Mouse (Mus musculus): Measurements from ENCODE around the gene Degs1. TPM values are rescaled to one million over a fixed set of nuclear protein-coding genes. Genes with fewer than 3 reads are reported as not detected.

Degs1 gene
- polyA plus RNA-seq, 1 experiment = 38.9 TPM

DNA sequence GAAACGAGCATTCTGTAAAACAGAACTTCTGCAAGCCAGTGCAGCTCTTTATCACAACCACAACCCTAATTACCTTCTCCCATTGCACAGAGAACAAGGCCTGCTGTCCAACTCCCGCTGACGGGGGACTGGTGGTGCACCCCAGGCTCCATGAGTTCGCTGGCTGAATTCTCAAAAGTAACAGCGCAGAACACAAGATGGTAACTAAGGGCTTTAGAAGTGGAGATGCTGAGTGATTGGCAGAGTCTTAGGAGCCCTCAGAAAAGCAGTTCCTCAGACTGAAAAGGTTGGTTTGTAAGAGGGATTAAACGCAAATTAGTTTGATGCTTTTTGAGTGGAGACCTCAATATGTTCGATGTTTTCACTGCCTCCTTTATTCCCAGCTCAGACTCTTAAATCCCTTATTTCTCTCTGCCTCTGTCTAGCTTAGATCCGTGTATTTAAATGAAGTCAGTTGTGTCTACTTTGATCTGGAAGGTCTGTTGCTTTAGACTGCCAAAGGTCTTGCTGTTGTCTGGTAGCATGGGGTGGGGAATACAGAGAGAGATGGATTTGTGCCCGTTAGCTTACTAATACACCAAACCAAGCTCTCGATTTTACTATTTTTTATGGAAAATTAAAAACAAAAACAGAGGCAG, 30.0 kb downstream of the Degs1 start:
- DNase-seq (ENCODE audit: low read depth) = peak; percentile 91
- no peak for TF ChIP-seq CTCF (IDR thresholded peaks at IDR 0.05; ENCODE audit: borderline replicate concordance, extremely low read depth, insufficient read depth, insufficient read length)
- TF ChIP-seq POLR2A (IDR thresholded peaks at IDR 0.05; ENCODE audit: borderline replicate concordance, extremely low read depth, insufficient read depth, insufficient read length, poor library complexity, severe bottlenecking) = no peak

DNA sequence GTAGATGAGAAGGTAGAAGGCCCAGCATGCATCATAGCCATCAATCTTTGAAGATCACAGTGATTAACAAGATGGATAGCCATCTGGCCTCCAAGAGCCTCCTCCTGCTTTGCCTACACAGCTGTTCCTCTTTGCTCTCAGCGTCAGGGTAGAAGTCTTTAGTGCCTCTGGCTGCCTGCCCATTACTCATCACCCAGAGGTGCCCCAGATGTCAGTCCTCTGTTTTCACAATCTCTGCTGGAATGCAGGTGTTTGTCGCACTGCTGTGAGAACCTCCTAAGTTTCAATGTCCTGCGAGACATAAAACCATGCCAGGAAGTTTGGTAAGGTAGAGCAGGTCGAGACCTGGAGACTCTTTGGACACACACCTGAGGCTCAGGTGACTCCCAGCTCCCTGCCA, 31.9 kb downstream of the Degs1 start:
- TF ChIP-seq CTCF (IDR thresholded peaks at IDR 0.05; ENCODE audit: borderline replicate concordance, extremely low read depth, insufficient read depth, insufficient read length) = no peak
- no peak for TF ChIP-seq POLR2A (IDR thresholded peaks at IDR 0.05; ENCODE audit: borderline replicate concordance, extremely low read depth, insufficient read depth, insufficient read length, poor library complexity, severe bottlenecking)

DNA sequence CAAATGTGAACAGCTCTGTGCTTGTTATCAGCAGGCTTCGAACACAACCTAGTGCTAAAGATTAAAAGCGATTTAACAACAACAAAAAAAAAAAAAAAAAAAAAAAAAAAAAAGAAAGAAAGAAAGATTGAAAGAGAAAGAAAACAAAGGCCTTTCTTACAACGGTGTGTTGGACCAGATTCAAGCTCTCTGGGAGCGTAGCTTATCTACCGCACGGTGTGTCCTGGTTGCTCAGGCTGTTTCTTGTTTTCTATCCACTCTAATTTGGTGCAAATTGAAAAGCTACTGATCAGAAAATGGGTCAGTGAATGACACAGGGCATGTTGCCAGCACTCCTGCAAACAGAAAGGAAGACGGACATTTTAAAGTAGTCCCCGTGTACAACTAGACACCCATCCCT, 33.3 kb downstream of the Degs1 start:
- DNase-seq (ENCODE audit: low read depth) = peak; percentile 50
- no peak for TF ChIP-seq POLR2A (IDR thresholded peaks at IDR 0.05; ENCODE audit: borderline replicate concordance, extremely low read depth, insufficient read depth, insufficient read length, poor library complexity, severe bottlenecking)

More for the DNA sequence above, 31.9 kb downstream of the Degs1 start:
- no peak for DNase-seq (ENCODE audit: low read depth)

DNA sequence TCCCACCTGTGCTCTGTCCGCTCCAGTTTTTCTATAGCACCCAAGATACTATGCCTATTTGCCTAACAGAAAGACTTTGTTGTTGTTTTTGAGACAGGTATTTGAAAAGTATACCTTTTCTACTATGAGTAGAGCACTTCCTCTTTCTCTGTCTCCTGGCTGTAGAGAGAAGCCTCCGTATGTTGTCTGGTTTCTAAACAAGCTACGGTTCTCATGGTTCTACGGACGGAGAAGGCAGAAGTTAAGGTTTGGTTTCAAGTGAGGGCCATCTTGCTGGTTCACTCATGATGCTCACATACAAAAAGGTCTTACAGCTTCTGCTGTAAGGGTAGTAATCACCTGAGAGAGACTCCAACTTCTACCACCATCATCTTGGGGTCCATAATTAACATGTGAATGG, 37.6 kb downstream of the Degs1 start:
- no peak for DNase-seq (ENCODE audit: low read depth)
- no peak for TF ChIP-seq POLR2A (IDR thresholded peaks at IDR 0.05; ENCODE audit: borderline replicate concordance, extremely low read depth, insufficient read depth, insufficient read length, poor library complexity, severe bottlenecking)
- TF ChIP-seq CTCF (IDR thresholded peaks at IDR 0.05; ENCODE audit: borderline replicate concordance, extremely low read depth, insufficient read depth, insufficient read length) = no peak

DNA sequence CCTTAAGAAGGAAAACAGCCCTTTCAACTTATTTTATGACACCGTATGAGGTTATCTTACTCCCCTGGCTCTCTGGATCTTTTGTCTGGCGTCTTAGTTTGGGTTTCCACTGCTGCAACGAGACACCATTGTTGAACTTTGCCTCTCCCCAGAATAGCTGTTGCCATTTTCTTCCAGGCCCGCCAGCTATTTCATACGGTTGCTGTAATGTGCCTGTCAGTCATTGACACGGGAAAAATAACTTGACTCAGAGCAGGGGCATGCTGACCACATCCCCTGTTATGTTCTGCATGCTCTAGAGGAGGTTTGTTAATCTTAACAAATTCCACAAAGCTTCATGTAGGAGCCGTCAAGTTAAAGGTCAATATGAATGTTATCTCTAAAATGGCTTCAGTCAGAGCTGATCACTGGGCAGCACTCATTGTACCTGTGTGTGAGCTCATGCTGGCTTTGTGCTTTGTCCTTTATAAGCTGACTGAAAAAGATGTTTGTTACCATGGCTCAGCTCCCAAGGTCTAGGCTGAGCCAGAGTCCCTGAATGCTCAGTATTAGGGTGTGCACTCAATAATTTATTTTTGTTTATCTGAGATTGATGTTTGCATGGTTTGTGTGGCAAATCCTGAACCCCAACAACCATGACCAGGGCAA, 44.4 kb downstream of the Degs1 start:
- no peak for TF ChIP-seq POLR2A (IDR thresholded peaks at IDR 0.05; ENCODE audit: borderline replicate concordance, extremely low read depth, insufficient read depth, insufficient read length, poor library complexity, severe bottlenecking)
- no peak for TF ChIP-seq CTCF (IDR thresholded peaks at IDR 0.05; ENCODE audit: borderline replicate concordance, extremely low read depth, insufficient read depth, insufficient read length)

DNA sequence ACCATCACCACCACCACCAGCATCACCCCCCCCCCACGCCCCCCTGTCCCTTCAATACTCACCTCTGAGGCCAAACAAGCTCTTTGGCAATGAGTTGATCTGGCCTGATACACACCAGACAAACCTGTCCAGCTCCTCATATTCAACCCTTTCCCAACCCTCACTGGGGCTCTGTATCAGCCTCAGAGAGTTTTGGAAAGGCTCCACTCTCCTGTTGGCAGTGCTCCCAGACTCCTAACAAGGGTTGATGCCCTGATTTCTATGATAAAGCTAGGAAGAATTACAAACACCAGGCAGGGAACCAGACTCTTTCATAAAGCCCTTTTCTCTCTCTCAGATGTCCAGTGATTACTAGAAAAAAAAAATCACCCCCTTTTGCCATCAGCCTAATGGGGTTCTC, 45.2 kb downstream of the Degs1 start:
- TF ChIP-seq POLR2A (IDR thresholded peaks at IDR 0.05; ENCODE audit: borderline replicate concordance, extremely low read depth, insufficient read depth, insufficient read length, poor library complexity, severe bottlenecking) (no peak), CTCF (IDR thresholded peaks at IDR 0.05; ENCODE audit: borderline replicate concordance, extremely low read depth, insufficient read depth, insufficient read length) (no peak)
- DNase-seq (ENCODE audit: low read depth) = peak; percentile 84

More for the DNA sequence above, 44.4 kb downstream of the Degs1 start:
- DNase-seq (ENCODE audit: low read depth) = peak; percentile 12

DNA sequence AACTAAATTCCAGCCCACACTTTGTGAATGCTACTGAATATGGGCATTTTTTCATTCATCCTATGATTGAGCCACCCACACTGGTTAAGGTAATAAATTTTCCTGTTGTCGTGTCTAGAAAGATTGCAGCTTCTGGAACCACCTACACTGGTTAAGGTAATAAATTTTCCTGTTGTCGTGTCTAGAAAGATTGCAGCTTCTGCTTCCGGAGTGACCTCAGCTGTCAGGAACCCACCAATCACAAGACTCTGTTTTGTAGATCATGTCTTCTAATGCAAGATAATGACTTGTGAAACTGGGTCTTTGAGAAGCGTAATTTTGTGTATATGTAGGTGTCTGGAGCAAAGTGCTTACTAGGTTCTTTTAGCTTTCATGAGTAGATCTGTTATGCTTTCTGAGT, 47.4 kb downstream of the Degs1 start:
- TF ChIP-seq POLR2A (IDR thresholded peaks at IDR 0.05; ENCODE audit: borderline replicate concordance, extremely low read depth, insufficient read depth, insufficient read length, poor library complexity, severe bottlenecking) (no peak), CTCF (IDR thresholded peaks at IDR 0.05; ENCODE audit: borderline replicate concordance, extremely low read depth, insufficient read depth, insufficient read length) (no peak)
- DNase-seq (ENCODE audit: low read depth) = no peak

DNA sequence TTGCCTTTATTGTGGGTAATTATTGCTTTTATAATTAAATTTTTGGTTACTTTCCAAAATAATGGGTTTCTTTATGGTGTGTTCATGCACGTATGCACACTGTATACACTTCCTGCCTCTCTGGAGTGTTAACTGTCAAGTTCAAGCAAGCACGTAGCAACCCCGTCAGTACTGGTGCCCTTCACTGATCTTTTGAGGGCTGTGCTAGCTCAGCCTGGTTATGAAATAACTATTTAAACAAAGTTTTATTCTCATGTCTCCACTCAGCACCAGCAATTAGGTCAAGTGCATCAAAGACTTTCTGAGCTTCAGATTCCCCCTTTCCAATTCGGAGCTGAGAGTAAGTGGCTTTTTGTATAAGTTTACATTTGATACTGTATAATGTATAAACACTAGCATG, 53.2 kb downstream of the Degs1 start:
- TF ChIP-seq POLR2A (IDR thresholded peaks at IDR 0.05; ENCODE audit: borderline replicate concordance, extremely low read depth, insufficient read depth, insufficient read length, poor library complexity, severe bottlenecking) (no peak), CTCF (IDR thresholded peaks at IDR 0.05; ENCODE audit: borderline replicate concordance, extremely low read depth, insufficient read depth, insufficient read length) (no peak)
- DNase-seq (ENCODE audit: low read depth) = no peak

DNA sequence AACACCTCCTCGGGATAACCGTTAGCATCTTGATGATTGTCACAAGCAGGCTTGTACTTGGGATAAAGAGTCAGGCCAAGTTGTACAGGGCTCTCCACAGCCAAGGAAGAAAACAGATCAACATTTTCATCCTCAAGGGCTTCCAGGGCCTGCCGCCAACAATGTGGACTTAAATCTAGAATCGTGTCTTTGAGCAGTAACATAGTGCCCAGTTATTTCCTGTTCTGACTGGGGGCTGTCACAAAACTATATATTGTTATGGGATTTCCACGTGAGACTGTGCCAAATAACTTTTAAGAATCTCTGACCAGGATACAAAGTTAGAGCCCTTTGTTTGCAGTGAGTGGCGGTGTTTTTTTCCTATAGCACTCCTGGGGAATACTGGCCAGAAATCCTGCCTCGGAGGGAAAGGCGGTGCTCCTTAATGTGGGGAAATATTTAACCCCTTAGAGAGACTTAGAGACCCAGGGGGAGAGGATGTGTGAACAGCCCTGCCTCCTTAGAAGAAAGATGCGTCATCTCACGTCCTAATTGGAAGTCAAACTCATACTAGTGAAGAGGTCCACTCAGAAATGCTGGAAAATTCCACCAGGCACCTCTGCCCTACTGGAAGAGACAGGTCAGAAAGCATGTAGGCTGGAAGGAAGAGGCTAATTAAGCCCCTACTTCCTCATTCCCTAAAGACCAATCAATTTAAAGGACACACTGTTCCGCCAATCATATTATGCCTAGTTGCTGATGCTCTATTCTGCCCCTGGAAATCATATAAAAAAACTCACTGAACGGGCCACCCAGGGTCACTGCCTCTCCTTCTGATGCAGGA, 55.3 kb downstream of the Degs1 start:
- DNase-seq (ENCODE audit: low read depth) = peak; percentile 26
- no peak for TF ChIP-seq CTCF (IDR thresholded peaks at IDR 0.05; ENCODE audit: borderline replicate concordance, extremely low read depth, insufficient read depth, insufficient read length)
- no peak for TF ChIP-seq POLR2A (IDR thresholded peaks at IDR 0.05; ENCODE audit: borderline replicate concordance, extremely low read depth, insufficient read depth, insufficient read length, poor library complexity, severe bottlenecking)

DNA sequence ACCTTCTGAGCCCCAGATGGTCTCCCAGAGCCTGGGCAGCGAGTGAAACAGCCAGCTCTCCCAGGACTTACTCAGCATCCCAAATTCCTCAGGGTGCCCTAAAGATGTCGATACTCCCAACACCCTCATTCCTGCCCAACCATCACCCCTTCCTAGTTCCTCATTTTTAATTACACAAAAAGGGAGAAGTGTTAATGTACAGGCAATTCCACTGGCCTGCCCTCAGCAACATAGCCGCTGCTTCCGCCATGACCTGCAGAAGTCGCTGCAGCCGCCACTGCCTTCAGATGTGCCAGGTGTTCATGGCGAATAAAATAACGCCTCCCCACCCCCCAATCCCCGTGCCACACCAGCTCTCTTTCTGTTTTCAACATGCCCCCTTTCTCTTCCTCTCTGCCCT, 56.3 kb downstream of the Degs1 start:
- DNase-seq (ENCODE audit: low read depth) = no peak
- TF ChIP-seq CTCF (IDR thresholded peaks at IDR 0.05; ENCODE audit: borderline replicate concordance, extremely low read depth, insufficient read depth, insufficient read length) = no peak
- no peak for TF ChIP-seq POLR2A (IDR thresholded peaks at IDR 0.05; ENCODE audit: borderline replicate concordance, extremely low read depth, insufficient read depth, insufficient read length, poor library complexity, severe bottlenecking)

Other genes starting within 250 kb of the Degs1 start
- gene Srp9, start 158.1 kb downstream of the Degs1 start, polyA plus RNA-seq (2012; rRNA removed) = 82.8 and 88.5 TPM in 2 replicates
- gene Vmn1r1, start 118.3 kb downstream of the Degs1 start, polyA plus RNA-seq (2012; rRNA removed) = not detected in 2 replicates
- 27.8 and 29.7 TPM in 2 replicates for gene Fbxo28, start 58.8 kb upstream of the Degs1 start, polyA plus RNA-seq (2012; rRNA removed)
- 32.0 and 34.8 TPM in 2 replicates for gene Trp53bp2, start 126.4 kb upstream of the Degs1 start, polyA plus RNA-seq (2012; rRNA removed)
- 39.5 and 56.5 TPM in 2 replicates for gene Capn2, start 234.8 kb upstream of the Degs1 start, polyA plus RNA-seq (2012; rRNA removed)

All from brain, embryonic 14.5 days (tissue).